Mouse (Mus musculus) kidney, embryonic 16.5 days (tissue): ENCODE measurements around the gene Adamts9. TPM values are rescaled to one million over a fixed set of nuclear protein-coding genes. Genes with fewer than 3 reads are reported as not detected.

Experiments
- ATAC-seq: fragments of 200-750 bp; cut with Nextera tagmentation; 2 replicates; pipeline ENCODE4 v1.8.0; 2017; ENCODE audit warnings: moderate TSS enrichment; ENCODE audit not compliant: low FRiP score, low TSS enrichment
- H3K27ac ChIP-seq: fragments of 300-500 bp; sonication (generic); 2 replicates; pipeline ENCODE4 v1.5.1; 2014; ENCODE audit warnings: low read length
- H3K27me3 ChIP-seq: fragments of 300-500 bp; sonication (generic); 2 replicates; pipeline ENCODE4 v1.6.1; 2014; ENCODE audit warnings: low read length, control low read depth, mixed read lengths; ENCODE audit not compliant: insufficient read depth
- H3K36me3 ChIP-seq: fragments of 300-500 bp; sonication (generic); 2 replicates; pipeline ENCODE4 v1.6.1; 2014; ENCODE audit warnings: low read length, control low read depth, mixed read lengths; ENCODE audit not compliant: insufficient read depth
- H3K4me1 ChIP-seq: fragments of 300-500 bp; sonication (generic); 2 replicates; pipeline ENCODE4 v1.6.1; 2014; ENCODE audit warnings: low read length, control low read depth, mixed read lengths; ENCODE audit not compliant: insufficient read depth
- H3K4me2 ChIP-seq: fragments of 300-500 bp; sonication (generic); replicated peaks from 2 replicates; pipeline ENCODE4 v1.6.1; 2014; ENCODE audit warnings: low read depth, low read length
- H3K4me3 ChIP-seq: fragments of 300-500 bp; sonication (generic); 2 replicates; pipeline ENCODE4 v1.5.1; 2014; ENCODE audit warnings: mild to moderate bottlenecking, low read length
- H3K9ac ChIP-seq: fragments of 300-500 bp; sonication (generic); replicated peaks from 2 replicates; pipeline ENCODE4 v1.6.1; 2014; ENCODE audit warnings: low read length
- H3K9me3 ChIP-seq: fragments of 300-500 bp; sonication (generic); 2 replicates; pipeline ENCODE4 v1.6.1; 2016; ENCODE audit warnings: low read length, control low read depth
- WGBS: fragments of 180-500 bp; shearing (Covaris S2); extraction: QIAGEN DNeasy Blood & Tissue Kit; methylation state at CpG from one replicate; pipeline ENCODE4 v1.1.7; 2014; 5-methylcytosine and 5-hydroxymethylcytosine counted together
- polyA plus RNA-seq: library from polyadenylated mRNA; unstranded; fragments of >200 nt; fragmentation: Nextera tagmentation; extraction: Ambion mirVana; gene quantifications from 2 replicates; pipeline ENCODE4 v1.2.1, GENCODE M21; 2015

The Adamts9 gene
- polyA plus RNA-seq, 1 experiment from 2014 or later = 12.0 TPM

DNA sequence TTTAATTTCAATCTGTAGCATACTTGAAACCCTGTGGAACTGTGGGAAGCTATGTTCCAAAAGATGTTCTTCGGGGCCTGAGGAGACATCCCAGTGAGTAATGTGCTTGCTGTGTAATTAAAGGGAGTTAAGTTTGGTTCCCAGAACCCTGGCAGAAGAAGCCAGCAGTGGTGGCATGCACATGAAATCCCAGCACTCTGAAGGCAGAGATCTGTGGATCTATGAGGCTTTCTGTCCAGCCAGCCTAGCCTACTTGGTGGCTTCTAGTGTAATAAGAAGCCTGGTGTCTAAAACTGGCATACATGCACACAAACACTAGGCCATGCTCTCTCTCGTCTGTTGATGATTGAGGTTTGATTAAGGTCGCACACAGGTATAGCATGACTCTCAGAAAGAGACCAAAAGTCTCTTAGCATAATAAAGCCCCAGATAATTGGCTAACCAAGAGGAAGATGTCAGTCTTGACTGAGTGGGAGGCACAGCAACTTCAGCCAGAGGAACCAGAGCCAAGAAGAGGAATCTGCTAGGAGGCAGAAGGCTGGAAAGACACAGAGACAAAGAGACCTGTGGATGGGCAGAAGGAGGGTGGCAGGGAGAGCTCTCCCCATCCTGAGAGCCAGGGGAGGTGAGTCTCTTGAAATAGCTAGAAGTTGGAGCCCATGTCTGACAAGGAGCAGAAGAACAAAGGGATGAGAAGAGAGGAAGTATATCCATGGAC is 138.9 kb downstream of the Adamts9 start:
- no peak for ATAC-seq
- peaks cover 40% of the 10 kb centered on the region for H3K36me3 ChIP-seq
- H3K4me3 ChIP-seq = no peak overlapping the region
- H3K27ac ChIP-seq = no peak overlapping the region
- no peaks in the 10 kb centered on the region for H3K27me3 ChIP-seq
- H3K4me1 ChIP-seq = no peaks in the 10 kb centered on the region
- H3K9me3 ChIP-seq = no peaks in the 10 kb centered on the region
- no peak overlapping the region for H3K9ac ChIP-seq
- WGBS = 81% methylated on average over 3 of the region's 3 CpGs
- no peak overlapping the region for H3K4me2 ChIP-seq

DNA sequence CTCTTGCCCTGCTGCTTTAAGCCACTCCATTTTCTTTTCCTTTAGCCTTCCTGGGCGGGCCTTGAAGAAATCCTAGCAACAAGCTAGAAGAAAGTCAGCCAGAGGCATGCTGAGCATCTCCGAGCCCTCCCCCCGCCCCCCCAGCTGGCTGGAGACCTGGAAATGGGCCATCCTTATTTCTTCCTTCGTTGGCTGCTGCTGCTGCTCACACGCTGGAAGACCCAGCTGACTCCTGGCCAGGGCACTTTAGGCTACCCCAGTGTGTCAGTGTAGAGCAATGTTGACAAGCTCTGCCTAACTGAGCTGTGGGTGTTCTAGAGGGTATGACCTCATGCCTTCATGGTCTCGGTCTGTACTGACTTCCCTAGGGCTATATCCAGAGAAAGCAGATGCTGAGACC is 140.1 kb downstream of the Adamts9 start:
- no peak for ATAC-seq
- Histone ChIP-seq H3K27ac (no peak overlapping the region; the same call in 1 of the 2 replicates), H3K27me3 (no peaks in the 10 kb centered on the region), H3K4me2 (no peak overlapping the region), H3K9me3 (no peaks in the 10 kb centered on the region), H3K36me3 (peaks cover 40% of the 10 kb centered on the region), H3K4me3 (no peak overlapping the region), H3K4me1 (no peaks in the 10 kb centered on the region), H3K9ac (no peak overlapping the region)
- WGBS = 77% methylated on average over 6 of the region's 6 CpGs

DNA sequence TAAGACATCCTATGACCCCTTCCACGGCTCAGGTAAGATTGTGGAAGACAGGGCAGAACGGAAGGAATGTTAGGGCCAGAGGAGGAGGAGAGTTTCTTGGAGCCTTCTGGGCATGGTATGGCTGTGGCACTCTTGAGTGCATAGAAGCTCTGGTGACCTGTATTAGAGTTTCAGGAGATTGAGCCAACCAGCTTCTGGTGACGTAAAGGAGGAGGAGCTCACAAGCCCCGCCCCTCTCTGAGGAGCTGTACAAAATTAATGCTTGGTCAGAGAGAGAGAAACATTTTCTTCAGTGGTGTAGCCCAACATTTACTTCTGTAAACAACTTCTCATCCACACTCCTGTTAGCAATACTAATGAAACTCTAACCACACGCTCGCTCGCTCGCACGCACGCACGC is 140.9 kb downstream of the Adamts9 start:
- no peak overlapping the region for H3K4me3 ChIP-seq
- no peak overlapping the region for H3K4me2 ChIP-seq
- 87% methylated on average over 11 of the region's 11 CpGs for WGBS
- no peaks in the 10 kb centered on the region for H3K9me3 ChIP-seq
- peaks cover 45% of the 10 kb centered on the region for H3K36me3 ChIP-seq
- no peaks in the 10 kb centered on the region for H3K4me1 ChIP-seq
- no peaks in the 10 kb centered on the region for H3K27me3 ChIP-seq
- no peak overlapping the region for H3K9ac ChIP-seq
- H3K27ac ChIP-seq = no peak overlapping the region
- ATAC-seq = no peak

DNA sequence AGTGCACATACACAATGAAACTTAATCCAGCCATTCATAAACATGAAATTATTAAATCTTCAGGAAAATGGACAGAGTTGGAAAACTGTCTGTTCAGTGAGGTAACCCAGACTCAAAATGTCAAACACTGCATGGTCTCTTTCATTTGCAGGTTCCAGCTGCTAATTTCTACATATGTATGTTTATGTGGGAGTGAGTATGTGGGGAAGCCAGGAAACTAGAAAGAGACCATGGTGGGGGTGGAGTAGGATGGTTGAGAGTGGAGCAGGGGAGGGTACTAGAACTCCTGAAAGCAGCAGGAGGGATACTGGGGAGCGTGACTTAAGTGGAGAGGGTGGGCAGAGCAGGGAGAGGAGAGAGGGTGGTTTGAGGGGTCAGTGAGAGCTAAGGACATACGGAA is 141.8 kb downstream of the Adamts9 start:
- Histone ChIP-seq H3K9ac (no peak overlapping the region), H3K27ac (no peak overlapping the region), H3K4me3 (no peak overlapping the region), H3K9me3 (no peaks in the 10 kb centered on the region), H3K27me3 (no peaks in the 10 kb centered on the region), H3K4me2 (no peak overlapping the region), H3K36me3 (peaks cover 47% of the 10 kb centered on the region), H3K4me1 (no peaks in the 10 kb centered on the region)
- WGBS = 81% methylated on average over 2 of the region's 2 CpGs
- ATAC-seq = no peak

DNA sequence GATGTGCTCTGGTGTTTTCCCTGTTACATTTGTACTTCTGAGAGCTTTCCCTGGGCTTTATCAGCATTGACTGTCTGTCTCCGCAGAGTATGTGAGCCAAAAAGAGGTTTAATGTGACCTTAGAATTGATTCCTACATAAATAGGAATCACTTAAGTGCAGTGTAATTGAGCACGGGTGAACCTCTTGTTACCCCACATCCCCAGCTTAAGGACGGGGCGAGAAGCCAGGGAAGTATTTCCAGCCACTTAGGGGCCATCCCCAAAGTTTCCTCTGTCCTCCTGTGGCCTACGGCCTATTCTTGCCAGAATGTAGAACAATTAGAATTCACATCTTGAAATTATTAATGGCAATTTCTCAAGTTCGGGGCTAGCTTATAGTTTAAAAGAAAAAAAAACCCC is 149.5 kb downstream of the Adamts9 start:
- no peaks in the 10 kb centered on the region for H3K27me3 ChIP-seq
- WGBS = 82% methylated on average over 6 of the region's 6 CpGs
- no peaks in the 10 kb centered on the region for H3K9me3 ChIP-seq
- no peak overlapping the region for H3K27ac ChIP-seq
- peaks cover 44% of the 10 kb centered on the region for H3K36me3 ChIP-seq
- H3K9ac ChIP-seq = no peak overlapping the region
- H3K4me1 ChIP-seq = no peaks in the 10 kb centered on the region
- H3K4me2 ChIP-seq = no peak overlapping the region
- no peak for ATAC-seq
- no peak overlapping the region for H3K4me3 ChIP-seq

DNA sequence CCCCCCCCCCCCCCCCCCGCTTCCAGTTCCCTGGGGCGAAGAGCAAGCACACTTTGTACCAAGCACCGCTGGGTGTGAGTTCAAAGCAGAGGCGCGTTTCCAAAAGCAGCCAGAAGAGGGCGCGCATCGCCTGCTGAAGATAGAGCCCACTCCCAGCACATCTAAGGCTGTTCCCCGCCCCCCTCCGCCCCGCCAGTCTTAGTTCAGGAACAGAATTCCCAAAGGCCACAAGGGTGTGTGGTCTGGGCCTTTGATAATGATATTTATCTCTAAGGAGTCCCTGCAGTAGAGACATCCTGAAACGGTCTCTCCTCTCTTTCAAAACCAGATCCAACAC is 155.9 kb downstream of the Adamts9 start:
- Histone ChIP-seq H3K4me3 (peak overlapping the region; percentile 20), H3K9me3 (no peaks in the 10 kb centered on the region), H3K27me3 (no peaks in the 10 kb centered on the region), H3K9ac (peak overlapping the region; percentile 54), H3K4me1 (peaks cover 5% of the 10 kb centered on the region; the same call in 1 of the 2 replicates), H3K27ac (no peak overlapping the region), H3K4me2 (peak overlapping the region; percentile 49), H3K36me3 (peaks cover 17% of the 10 kb centered on the region; the same call in 1 of the 2 replicates)
- ATAC-seq = peak; percentile 88
- 3% methylated on average over 10 of the region's 12 CpGs for WGBS

DNA sequence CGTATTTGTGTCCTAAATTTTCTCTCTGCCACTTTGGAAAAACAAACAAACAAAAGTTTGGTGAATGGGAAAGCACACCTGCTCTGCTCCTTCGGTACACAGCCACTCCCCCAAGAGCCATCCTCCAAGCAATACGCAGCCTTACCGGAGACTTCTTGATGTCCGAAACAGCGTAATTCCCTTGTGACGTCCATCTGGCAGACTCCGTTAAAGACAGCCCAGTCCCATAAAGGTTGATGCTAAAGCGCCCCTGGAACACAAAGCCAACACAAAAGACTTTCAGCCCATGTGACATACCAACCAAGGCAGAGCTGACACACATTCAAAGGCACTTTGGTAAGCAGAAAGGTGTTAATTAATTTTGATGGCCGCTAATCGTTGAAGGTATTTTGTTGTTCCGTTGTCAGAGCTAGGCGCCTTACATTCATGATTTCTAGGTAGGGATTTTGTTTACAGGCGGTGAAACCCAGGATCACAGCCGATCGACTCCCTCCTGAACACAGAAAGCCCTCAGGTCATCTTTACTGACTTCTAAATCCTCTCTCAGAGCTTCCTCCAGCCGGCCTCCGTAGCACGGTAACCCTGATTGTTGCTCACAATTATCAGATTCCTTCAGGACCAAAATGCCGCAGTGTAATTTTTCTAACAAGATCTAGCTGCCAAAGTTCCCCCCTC is 156.5 kb downstream of the Adamts9 start:
- peaks cover 17% of the 10 kb centered on the region; the same call in 1 of the 2 replicates for H3K36me3 ChIP-seq
- no peak for ATAC-seq

DNA sequence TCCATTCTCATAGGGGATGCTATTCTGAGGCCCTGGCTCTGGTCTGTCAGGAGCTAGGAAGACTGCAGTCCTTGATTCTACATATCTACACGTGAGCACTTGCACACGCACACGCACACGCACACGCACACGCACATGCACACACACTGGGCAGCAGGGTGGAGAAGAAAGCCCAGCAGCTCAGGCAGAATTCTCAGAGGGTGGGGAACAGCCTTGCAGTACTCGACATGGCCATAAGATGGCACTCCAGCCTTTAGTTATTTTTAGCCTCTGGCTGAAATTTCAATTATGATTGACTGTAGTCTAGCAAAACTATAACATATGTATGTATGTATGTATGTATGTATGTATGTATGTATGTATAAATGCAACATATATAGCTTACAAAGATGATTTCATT is 158.5 kb downstream of the Adamts9 start:
- Histone ChIP-seq H3K9ac (no peak overlapping the region), H3K36me3 (peaks cover 15% of the 10 kb centered on the region; the same call in 1 of the 2 replicates), H3K27ac (no peak overlapping the region), H3K27me3 (no peaks in the 10 kb centered on the region), H3K4me1 (peaks cover 5% of the 10 kb centered on the region; the same call in 1 of the 2 replicates), H3K9me3 (no peaks in the 10 kb centered on the region), H3K4me3 (no peak overlapping the region), H3K4me2 (no peak overlapping the region)
- WGBS = 20% methylated on average over 7 of the region's 7 CpGs
- ATAC-seq = no peak

More for the DNA sequence above, 156.5 kb downstream of the Adamts9 start:
- peak overlapping the region; percentile 54 for H3K9ac ChIP-seq
- H3K4me3 ChIP-seq = peak overlapping the region; percentile 20
- H3K4me1 ChIP-seq = peaks cover 5% of the 10 kb centered on the region; the same call in 1 of the 2 replicates
- no peaks in the 10 kb centered on the region for H3K9me3 ChIP-seq
- no peaks in the 10 kb centered on the region for H3K27me3 ChIP-seq
- WGBS = 24% methylated on average over 20 of the region's 20 CpGs
- H3K27ac ChIP-seq = no peak overlapping the region
- peak overlapping the region; percentile 49 for H3K4me2 ChIP-seq

DNA sequence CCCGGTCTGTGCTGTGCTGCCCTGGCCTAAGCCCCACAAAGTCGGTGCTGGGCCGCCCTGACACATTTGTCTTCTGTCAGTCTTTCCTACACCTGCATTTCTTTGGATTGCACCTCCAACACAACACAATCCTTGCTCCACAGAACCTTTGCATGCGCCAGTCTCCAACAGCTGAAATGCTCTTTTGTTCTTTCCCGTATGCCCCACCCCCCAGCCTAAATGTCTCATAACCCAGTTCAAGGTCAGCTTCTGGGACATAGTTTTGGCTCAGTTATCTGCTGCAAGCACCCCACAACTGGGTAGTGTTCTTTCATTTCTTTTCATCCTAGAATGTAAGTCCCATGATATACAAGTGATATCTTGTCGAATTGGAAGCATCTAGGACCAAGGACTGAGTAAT is 161.8 kb downstream of the Adamts9 start:
- H3K9me3 ChIP-seq = no peaks in the 10 kb centered on the region
- WGBS = 89% methylated on average over 6 of the region's 6 CpGs
- no peak overlapping the region for H3K4me3 ChIP-seq
- no peaks in the 10 kb centered on the region for H3K27me3 ChIP-seq
- no peak overlapping the region for H3K4me2 ChIP-seq
- ATAC-seq = no peak
- peaks cover 14% of the 10 kb centered on the region; the same call in 1 of the 2 replicates for H3K36me3 ChIP-seq
- no peaks in the 10 kb centered on the region for H3K4me1 ChIP-seq
- no peak overlapping the region for H3K27ac ChIP-seq
- H3K9ac ChIP-seq = no peak overlapping the region

DNA sequence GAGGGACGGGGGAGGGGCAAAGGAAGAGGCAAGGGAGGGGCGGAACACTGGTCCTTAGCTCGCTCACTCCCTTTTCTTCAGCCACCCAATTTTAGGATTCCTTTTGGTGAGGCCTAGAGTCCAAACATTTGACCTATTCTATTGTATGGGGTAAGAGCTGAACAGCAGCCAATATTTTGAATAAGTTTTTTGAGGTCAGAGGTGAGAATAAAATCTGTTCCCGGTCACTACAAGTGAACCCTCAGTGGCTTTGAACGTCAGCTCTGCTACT is 163.4 kb downstream of the Adamts9 start:
- Histone ChIP-seq H3K4me3 (no peak overlapping the region), H3K9ac (no peak overlapping the region), H3K4me1 (no peaks in the 10 kb centered on the region), H3K9me3 (no peaks in the 10 kb centered on the region), H3K36me3 (peaks cover 16% of the 10 kb centered on the region; the same call in 1 of the 2 replicates), H3K27me3 (no peaks in the 10 kb centered on the region), H3K27ac (no peak overlapping the region), H3K4me2 (no peak overlapping the region)
- 42% methylated on average over 5 of the region's 5 CpGs for WGBS
- ATAC-seq = no peak
